Mouse (Mus musculus) ES-E14 (cell line): Measurements from ENCODE around the gene Dtnbp1.

Experiments
- CHD2 ChIP-seq: IDR thresholded peaks from 2 replicates; pipeline ENCODE4 v1.6.1; 2014; ENCODE audit warnings: mild to moderate bottlenecking, low read depth, low read length, inconsistent platforms
- HCFC1 ChIP-seq: IDR thresholded peaks from 2 replicates; pipeline ENCODE4 v1.6.1; 2012; ENCODE audit warnings: low read length, inconsistent platforms, borderline replicate concordance; ENCODE audit not compliant: insufficient read depth
- MAFK ChIP-seq: IDR thresholded peaks from 2 replicates; pipeline ENCODE4 v1.6.1; 2014; ENCODE audit warnings: mild to moderate bottlenecking, low read depth, low read length, inconsistent platforms; ENCODE audit not compliant: insufficient read depth
- ZC3H11A ChIP-seq: IDR thresholded peaks from 2 replicates; pipeline ENCODE4 v1.6.1; 2012; ENCODE audit warnings: low read depth, mild to moderate bottlenecking, inconsistent platforms, low read length, borderline replicate concordance
- ZNF384 ChIP-seq: IDR thresholded peaks from 2 replicates; pipeline ENCODE4 v1.6.1; 2012; ENCODE audit warnings: low read depth, low read length, inconsistent platforms

DNA sequence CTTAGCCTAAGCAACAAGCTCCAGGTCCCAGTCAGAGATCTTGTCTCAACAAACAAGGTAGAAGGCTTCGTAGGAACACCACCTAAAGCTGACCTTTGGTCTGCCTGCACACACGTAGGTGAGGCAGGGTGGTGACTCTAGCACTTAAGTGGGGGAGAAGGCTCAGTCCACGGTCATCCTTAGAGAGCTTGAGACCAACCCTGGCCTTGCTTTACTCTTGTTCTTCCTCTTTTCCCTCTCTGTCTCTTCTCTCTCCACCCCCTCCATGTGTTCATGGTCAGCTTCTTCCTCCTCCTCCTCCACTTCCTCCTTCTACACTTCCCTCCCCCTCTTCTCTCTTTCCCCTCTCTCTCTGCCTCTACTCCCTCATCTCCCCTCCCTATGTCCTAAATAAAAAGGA is 64.3 kb downstream of the Dtnbp1 start:
- TF ChIP-seq ZNF384, result no peak
- no peak for TF ChIP-seq MAFK
- TF ChIP-seq HCFC1, result no peak
- TF ChIP-seq ZC3H11A, result no peak
- no peak for TF ChIP-seq CHD2
